Mouse (Mus musculus): ENCODE data around the gene Gk5. TPM values are rescaled to one million over a fixed set of nuclear protein-coding genes. Genes with fewer than 3 reads are reported as not detected.

Gene Gk5
- polyA plus RNA-seq, 1 experiment from 2014 or later: 6.3 TPM

- WGBS: under 1% methylated on average over 64 of the region's 81 CpGs
- peak within 1 kb of the TSS; percentile 75 for H3K4me2 ChIP-seq (ENCODE audit: low read length)
- peak within 1 kb of the TSS; percentile 85 for H3K27ac ChIP-seq (ENCODE audit: low read depth)
- peak within 1 kb of the TSS; percentile 71 for H3K4me3 ChIP-seq (ENCODE audit: low read depth, low read length)
- no peaks in the 10 kb centered on the region for H3K9me3 ChIP-seq (ENCODE audit: control insufficient read depth, low read length)
- H3K36me3 ChIP-seq (ENCODE audit: control insufficient read depth, insufficient read depth, low read length): no peaks in the 10 kb centered on the region
- no peaks in the 10 kb centered on the region for H3K27me3 ChIP-seq (replicated peaks; ENCODE audit: control insufficient read depth, insufficient read depth, low read length)
- peaks cover 12% of the 10 kb centered on the region for H3K4me1 ChIP-seq (replicated peaks; ENCODE audit: control insufficient read depth, insufficient read depth, low read length)
- ATAC-seq (replicated peaks; ENCODE audit: low FRiP score, low TSS enrichment, low read depth) (peak; percentile 99), DNase-seq (ENCODE audit: low spot score) (peak; percentile 88)
- peak within 1 kb of the TSS; percentile 79 for H3K9ac ChIP-seq (ENCODE audit: low read length)
These were observed 76.9 kb downstream of the Gk5 start, which contains the start of gene Tfdp2 for GRCm38 (mm10) chr9:96195885-96196622. Gene Tfdp2 (plus strand): TSS chr9:96196275.

GRCm38 (mm10) chr9:96196636-96197181 lies 77.5 kb downstream of the Gk5 start:
- WGBS: under 1% methylated on average over 20 of the region's 20 CpGs
- H3K4me2 ChIP-seq (ENCODE audit: low read length): peak overlapping the region; percentile 75
- no peaks in the 10 kb centered on the region for H3K9me3 ChIP-seq (ENCODE audit: control insufficient read depth, low read length)
- no peaks in the 10 kb centered on the region for H3K27me3 ChIP-seq (replicated peaks; ENCODE audit: control insufficient read depth, insufficient read depth, low read length)
- peak overlapping the region; percentile 71 for H3K4me3 ChIP-seq (ENCODE audit: low read depth, low read length)
- no peaks in the 10 kb centered on the region for H3K36me3 ChIP-seq (ENCODE audit: control insufficient read depth, insufficient read depth, low read length)
- ATAC-seq (replicated peaks; ENCODE audit: low FRiP score, low TSS enrichment, low read depth): 0 out of 2 replicates have a peak, but pooled peaks have one; percentile 16
- peaks cover 12% of the 10 kb centered on the region for H3K4me1 ChIP-seq (replicated peaks; ENCODE audit: control insufficient read depth, insufficient read depth, low read length)
- peak overlapping the region; percentile 85 for H3K27ac ChIP-seq (ENCODE audit: low read depth)
- peak overlapping the region; percentile 79 for H3K9ac ChIP-seq (ENCODE audit: low read length)
- DNase-seq (ENCODE audit: low spot score): peak; percentile 85

- H3K9me3 ChIP-seq (ENCODE audit: control insufficient read depth, low read length): no peaks in the 10 kb centered on the region
- H3K4me2 ChIP-seq (ENCODE audit: low read length): peak overlapping the region; percentile 75
- WGBS: 45% methylated on average over 9 of the region's 9 CpGs
- no peaks in the 10 kb centered on the region for H3K36me3 ChIP-seq (ENCODE audit: control insufficient read depth, insufficient read depth, low read length)
- no peak overlapping the region for H3K9ac ChIP-seq (ENCODE audit: low read length)
- peaks cover 12% of the 10 kb centered on the region for H3K4me1 ChIP-seq (replicated peaks; ENCODE audit: control insufficient read depth, insufficient read depth, low read length)
- H3K27me3 ChIP-seq (replicated peaks; ENCODE audit: control insufficient read depth, insufficient read depth, low read length): no peaks in the 10 kb centered on the region
- H3K4me3 ChIP-seq (ENCODE audit: low read depth, low read length): peak overlapping the region; percentile 71
- no peak for DNase-seq (ENCODE audit: low spot score)
- ATAC-seq (replicated peaks; ENCODE audit: low FRiP score, low TSS enrichment, low read depth): no peak
- H3K27ac ChIP-seq (ENCODE audit: low read depth): no peak overlapping the region
These were observed 78.6 kb downstream of the Gk5 start for GRCm38 (mm10) chr9:96197806-96198205.

DNA sequence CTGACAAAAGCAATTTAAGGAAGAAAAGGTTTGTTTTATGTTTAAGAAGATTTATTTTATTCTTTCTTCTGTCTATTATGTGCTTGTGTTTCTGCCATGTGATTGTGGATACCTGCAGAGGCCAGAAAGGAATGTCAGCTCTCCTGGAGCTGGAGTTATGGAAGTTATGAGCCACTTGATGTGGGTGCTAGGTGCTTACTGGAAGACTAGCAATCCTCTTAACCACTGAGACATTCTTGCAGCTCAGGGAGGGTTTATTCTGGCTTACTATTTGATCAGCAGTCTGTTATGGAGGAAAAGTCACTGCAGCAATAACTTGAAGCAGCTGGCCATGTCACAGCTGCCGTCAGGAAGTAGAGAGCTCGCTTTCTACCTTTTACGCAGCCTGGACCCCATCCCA lies 84.5 kb downstream of the Gk5 start:
- H3K4me1 ChIP-seq (replicated peaks; ENCODE audit: control insufficient read depth, insufficient read depth, low read length): no peaks in the 10 kb centered on the region
- H3K9ac ChIP-seq (ENCODE audit: low read length): no peak overlapping the region
- DNase-seq (ENCODE audit: low spot score) (no peak), ATAC-seq (replicated peaks; ENCODE audit: low FRiP score, low TSS enrichment, low read depth) (no peak)
- 89% methylated on average over 3 of the region's 3 CpGs for WGBS
- no peaks in the 10 kb centered on the region for H3K9me3 ChIP-seq (ENCODE audit: control insufficient read depth, low read length)
- H3K27me3 ChIP-seq (replicated peaks; ENCODE audit: control insufficient read depth, insufficient read depth, low read length): no peaks in the 10 kb centered on the region
- no peak overlapping the region for H3K27ac ChIP-seq (ENCODE audit: low read depth)
- no peak overlapping the region for H3K4me3 ChIP-seq (ENCODE audit: low read depth, low read length)
- peaks cover 12% of the 10 kb centered on the region; the same call in 1 of the 2 replicates for H3K36me3 ChIP-seq (ENCODE audit: control insufficient read depth, insufficient read depth, low read length)
- no peak overlapping the region for H3K4me2 ChIP-seq (ENCODE audit: low read length)

DNA sequence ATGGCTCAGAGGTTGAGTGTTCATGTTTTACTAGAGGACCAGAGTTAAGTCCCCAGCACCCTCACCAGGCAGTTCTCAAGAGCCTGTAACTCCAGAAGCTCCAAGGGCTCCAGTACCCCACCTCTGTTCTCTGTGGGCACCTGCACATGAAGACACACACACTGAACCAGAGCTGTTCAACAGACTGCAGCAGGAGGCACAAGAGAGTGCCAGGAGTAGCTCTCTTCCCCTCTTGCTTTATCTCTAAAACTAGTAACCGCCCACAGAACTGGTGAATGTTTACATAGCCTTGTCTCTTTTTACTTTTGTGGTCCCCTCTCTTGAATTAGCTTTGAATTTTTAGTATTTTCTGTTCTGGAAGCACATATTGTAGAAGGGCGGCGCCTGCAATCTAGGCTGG lies 88.3 kb downstream of the Gk5 start:
- Histone ChIP-seq H3K4me2 (ENCODE audit: low read length) (no peak overlapping the region), H3K27me3 (replicated peaks; ENCODE audit: control insufficient read depth, insufficient read depth, low read length) (no peaks in the 10 kb centered on the region), H3K9ac (ENCODE audit: low read length) (no peak overlapping the region), H3K4me3 (ENCODE audit: low read depth, low read length) (no peak overlapping the region), H3K4me1 (replicated peaks; ENCODE audit: control insufficient read depth, insufficient read depth, low read length) (no peaks in the 10 kb centered on the region), H3K9me3 (ENCODE audit: control insufficient read depth, low read length) (no peaks in the 10 kb centered on the region), H3K27ac (ENCODE audit: low read depth) (no peak overlapping the region), H3K36me3 (ENCODE audit: control insufficient read depth, insufficient read depth, low read length) (peaks cover 12% of the 10 kb centered on the region; the same call in 1 of the 2 replicates)
- WGBS: 89% methylated on average over 3 of the region's 3 CpGs
- no peak for DNase-seq (ENCODE audit: low spot score)
- ATAC-seq (replicated peaks; ENCODE audit: low FRiP score, low TSS enrichment, low read depth): no peak

DNA sequence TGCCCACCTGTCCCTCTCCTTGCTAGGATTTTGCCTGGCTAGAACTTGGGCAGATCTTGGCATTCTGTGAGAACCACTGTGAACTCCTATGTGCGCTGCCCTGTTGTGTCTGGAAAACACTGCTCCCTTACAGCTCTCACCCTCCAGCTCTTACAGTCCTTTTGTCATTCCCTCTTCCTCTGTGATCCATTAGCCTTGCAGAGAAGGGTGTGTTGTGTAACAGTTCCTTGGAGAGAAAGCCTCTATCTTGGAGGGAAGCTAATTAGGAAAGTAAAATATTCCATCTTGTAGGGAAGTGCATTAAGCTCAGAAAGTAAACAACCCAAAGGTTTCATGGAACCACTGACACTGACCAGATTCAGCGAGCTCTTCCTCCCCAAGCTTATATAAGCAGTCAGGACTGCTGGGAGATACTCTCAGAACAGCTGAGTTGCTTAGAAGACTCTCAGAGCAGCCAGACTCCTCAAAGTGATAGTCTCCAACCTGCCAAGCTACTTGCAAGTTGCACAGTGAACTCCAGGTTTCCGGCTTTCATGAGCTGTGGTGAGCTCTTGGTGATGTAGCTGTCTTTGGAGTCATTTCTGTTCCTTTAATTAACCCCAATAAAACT lies 94.0 kb downstream of the Gk5 start:
- H3K4me2 ChIP-seq (ENCODE audit: low read length): no peak overlapping the region
- H3K27ac ChIP-seq (ENCODE audit: low read depth): peak overlapping the region; percentile 38; the same call in 1 of the 2 replicates
- no peaks in the 10 kb centered on the region for H3K27me3 ChIP-seq (replicated peaks; ENCODE audit: control insufficient read depth, insufficient read depth, low read length)
- H3K9ac ChIP-seq (ENCODE audit: low read length): no peak overlapping the region
- WGBS: 51% methylated on average over 3 of the region's 3 CpGs
- no peaks in the 10 kb centered on the region for H3K9me3 ChIP-seq (ENCODE audit: control insufficient read depth, low read length)
- H3K4me3 ChIP-seq (ENCODE audit: low read depth, low read length): no peak overlapping the region
- H3K36me3 ChIP-seq (ENCODE audit: control insufficient read depth, insufficient read depth, low read length): no peaks in the 10 kb centered on the region; the same call in 1 of the 2 replicates
- DNase-seq (ENCODE audit: low spot score) (no peak), ATAC-seq (replicated peaks; ENCODE audit: low FRiP score, low TSS enrichment, low read depth) (no peak)
- no peaks in the 10 kb centered on the region for H3K4me1 ChIP-seq (replicated peaks; ENCODE audit: control insufficient read depth, insufficient read depth, low read length)

- Histone ChIP-seq H3K4me1 (replicated peaks; ENCODE audit: control insufficient read depth, insufficient read depth, low read length) (no peaks in the 10 kb centered on the region), H3K9ac (ENCODE audit: low read length) (no peak overlapping the region), H3K27me3 (replicated peaks; ENCODE audit: control insufficient read depth, insufficient read depth, low read length) (no peaks in the 10 kb centered on the region), H3K4me2 (ENCODE audit: low read length) (no peak overlapping the region), H3K36me3 (ENCODE audit: control insufficient read depth, insufficient read depth, low read length) (no peaks in the 10 kb centered on the region; the same call in 1 of the 2 replicates), H3K4me3 (ENCODE audit: low read depth, low read length) (no peak overlapping the region), H3K9me3 (ENCODE audit: control insufficient read depth, low read length) (no peaks in the 10 kb centered on the region), H3K27ac (ENCODE audit: low read depth) (no peak overlapping the region)
- DNase-seq (ENCODE audit: low spot score): no peak
- ATAC-seq (replicated peaks; ENCODE audit: low FRiP score, low TSS enrichment, low read depth): no peak
- WGBS: 98% methylated on average over 2 of the region's 2 CpGs
These were observed 95.0 kb downstream of the Gk5 start for GRCm38 (mm10) chr9:96214171-96214570.

DNA sequence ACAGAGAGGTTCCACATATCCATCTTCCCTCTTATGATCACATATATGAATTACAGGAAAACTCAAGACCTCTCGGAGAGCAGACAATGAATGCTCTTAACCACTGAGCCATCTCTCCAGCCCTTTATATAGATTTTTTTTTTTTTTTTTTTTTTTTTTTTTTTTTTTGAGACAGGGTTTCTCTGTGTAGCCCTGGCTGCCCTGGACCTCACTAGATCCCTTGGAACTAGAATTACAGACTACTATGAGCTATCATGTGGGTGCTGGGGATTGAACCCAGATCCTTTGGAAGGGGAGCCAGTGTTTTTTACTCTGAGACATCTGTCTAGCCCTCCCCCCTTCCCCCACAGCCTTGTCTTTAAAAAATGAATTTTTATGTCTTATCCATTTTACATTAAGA lies 98.1 kb downstream of the Gk5 start:
- no peaks in the 10 kb centered on the region for H3K9me3 ChIP-seq (ENCODE audit: control insufficient read depth, low read length)
- no peaks in the 10 kb centered on the region for H3K27me3 ChIP-seq (replicated peaks; ENCODE audit: control insufficient read depth, insufficient read depth, low read length)
- DNase-seq (ENCODE audit: low spot score) (no peak), ATAC-seq (replicated peaks; ENCODE audit: low FRiP score, low TSS enrichment, low read depth) (no peak)
- H3K4me1 ChIP-seq (replicated peaks; ENCODE audit: control insufficient read depth, insufficient read depth, low read length): no peaks in the 10 kb centered on the region
- 92% methylated on average over 1 of the region's 1 CpGs for WGBS
- H3K4me3 ChIP-seq (ENCODE audit: low read depth, low read length): no peak overlapping the region
- H3K4me2 ChIP-seq (ENCODE audit: low read length): no peak overlapping the region
- H3K36me3 ChIP-seq (ENCODE audit: control insufficient read depth, insufficient read depth, low read length): no peaks in the 10 kb centered on the region; the same call in 1 of the 2 replicates
- no peak overlapping the region for H3K9ac ChIP-seq (ENCODE audit: low read length)
- no peak overlapping the region for H3K27ac ChIP-seq (ENCODE audit: low read depth)
